Mouse (Mus musculus) MEL (cell line): ENCODE results near the gene Ets1. TPM values are rescaled to one million over a fixed set of nuclear protein-coding genes. Genes with fewer than 3 reads are reported as not detected.

ENCODE experiments used
- DNase-seq: peaks from one replicate; pipeline ENCODE4 v3.0.0; 2011; ENCODE audit warnings: low read depth, low spot score
- H3K27ac ChIP-seq: 2 replicates; pipeline ENCODE4 v1.5.1; 2012; ENCODE audit warnings: low read depth, mild to moderate bottlenecking, control low read depth, low read length, moderate library complexity; ENCODE audit not compliant: control insufficient read depth
- H3K27me3 ChIP-seq, 2 experiments: fragments of 150-350 bp in 1 of 2; sonication (generic) in 1 of 2; 2 replicates each; pipeline ENCODE4 v1.6.1; 2012; ENCODE audit warnings: low read length in 2 of 2, mild to moderate bottlenecking in 2 of 2, improper control_type of control experiment in 1 of 2, moderate library complexity in 1 of 2; ENCODE audit not compliant: insufficient read depth in 2 of 2, control insufficient read depth in 1 of 2
- H3K36me3 ChIP-seq, 2 experiments: 2 replicates each; pipeline ENCODE4 v1.6.1; 2012 to 2014; ENCODE audit warnings: low read length in 2 of 2, improper control_type of control experiment in 1 of 2, inconsistent platforms in 1 of 2, mild to moderate bottlenecking in 1 of 2; ENCODE audit not compliant: insufficient read depth in 2 of 2, control insufficient read depth in 1 of 2
- H3K4me1 ChIP-seq, 2 experiments: fragments of 150-350 bp in 1 of 2; sonication (generic) in 1 of 2; 2 replicates each; pipeline ENCODE4 v1.6.1; 2012; ENCODE audit warnings: low read length in 2 of 2, improper control_type of control experiment in 1 of 2, mild to moderate bottlenecking in 1 of 2; ENCODE audit not compliant: insufficient read depth in 2 of 2, control insufficient read depth in 1 of 2
- H3K4me3 ChIP-seq, 2 experiments: fragments of 150-350 bp in 1 of 2; sonication (generic) in 1 of 2; 2 replicates each; pipeline ENCODE4 v1.5.1; 2012; ENCODE audit warnings: low read depth in 2 of 2, low read length in 2 of 2, mild to moderate bottlenecking in 2 of 2, moderate library complexity in 2 of 2, control low read depth in 1 of 2, improper control_type of control experiment in 1 of 2; ENCODE audit not compliant: control insufficient read depth in 1 of 2, insufficient read depth in 1 of 2
- H3K79me2 ChIP-seq: 2 replicates; pipeline ENCODE4 v1.6.1; 2012; ENCODE audit warnings: mild to moderate bottlenecking, low read length, moderate library complexity; ENCODE audit not compliant: control insufficient read depth, poor library complexity, insufficient read depth
- H3K9ac ChIP-seq: 2 replicates; pipeline ENCODE4 v1.6.1; 2012; ENCODE audit warnings: low read depth, mild to moderate bottlenecking, control low read depth, low read length, moderate library complexity; ENCODE audit not compliant: control insufficient read depth, poor library complexity, severe bottlenecking
- H3K9me3 ChIP-seq: fragments of 150-350 bp; sonication (generic); replicated peaks from 2 replicates; pipeline ENCODE4 v1.6.1; 2012; ENCODE audit warnings: mild to moderate bottlenecking, low read length, improper control_type of control experiment, moderate library complexity; ENCODE audit not compliant: insufficient read depth
- CHD1 ChIP-seq: IDR thresholded peaks from 2 replicates; pipeline ENCODE4 v1.6.1; 2012; ENCODE audit warnings: low read depth, mild to moderate bottlenecking, inconsistent platforms, low read length, improper control_type of control experiment
- CHD2 ChIP-seq: IDR thresholded peaks from 2 replicates; pipeline ENCODE4 v1.6.1; 2011; ENCODE audit warnings: low read length, improper control_type of control experiment
- CTCF ChIP-seq, 3 experiments: IDR thresholded peaks in 2 of 3; conservative IDR thresholded peaks in 1 of 3; 2 replicates each; pipeline ENCODE4 v1.5.1; 2011 to 2012; ENCODE audit warnings: low read length in 3 of 3, low read depth in 2 of 3, mild to moderate bottlenecking in 2 of 3, improper control_type of control experiment in 1 of 3, inconsistent platforms in 1 of 3, mixed read lengths in 1 of 3, moderate library complexity in 1 of 3; ENCODE audit not compliant: control insufficient read depth in 1 of 3, insufficient read depth in 1 of 3, poor library complexity in 1 of 3, severe bottlenecking in 1 of 3
- E2F4 ChIP-seq: IDR thresholded peaks from 2 replicates; pipeline ENCODE4 v1.6.1; 2011; ENCODE audit warnings: low read depth, low read length, improper control_type of control experiment, borderline replicate concordance
- GABPA ChIP-seq: IDR thresholded peaks from 2 replicates; pipeline ENCODE4 v1.6.1; 2012; ENCODE audit warnings: low read depth, mild to moderate bottlenecking, inconsistent platforms, low read length, improper control_type of control experiment, moderate library complexity
- JUND ChIP-seq: IDR thresholded peaks from 2 replicates; pipeline ENCODE4 v1.6.1; 2011; ENCODE audit warnings: low read depth, mild to moderate bottlenecking, improper control_type of control experiment, low read length
- KAT2A ChIP-seq: conservative IDR thresholded peaks from 2 replicates; pipeline ENCODE4 v1.6.1; 2012; ENCODE audit warnings: low read depth, low read length, improper control_type of control experiment, inconsistent platforms
- MAFK ChIP-seq: IDR thresholded peaks from 2 replicates; pipeline ENCODE4 v1.6.1; 2011; ENCODE audit warnings: low read depth, mild to moderate bottlenecking, low read length, improper control_type of control experiment, borderline replicate concordance
- MEF2A ChIP-seq: IDR thresholded peaks from 2 replicates; pipeline ENCODE4 v1.6.1; 2014; ENCODE audit warnings: low read depth, mild to moderate bottlenecking, inconsistent platforms, low read length, improper control_type of control experiment; ENCODE audit not compliant: poor library complexity, insufficient replicate concordance, severe bottlenecking; ENCODE audit errors: extremely low read depth
- MXI1 ChIP-seq: IDR thresholded peaks from 2 replicates; pipeline ENCODE4 v1.6.1; 2011; ENCODE audit warnings: mild to moderate bottlenecking, low read depth, low read length, improper control_type of control experiment
- POLR2AphosphoS5 ChIP-seq: IDR thresholded peaks from 2 replicates; pipeline ENCODE4 v1.6.1; 2012; ENCODE audit warnings: low read depth, borderline replicate concordance, mild to moderate bottlenecking, inconsistent platforms, low read length, moderate library complexity, mixed read lengths
- RCOR1 ChIP-seq: IDR thresholded peaks from 2 replicates; pipeline ENCODE4 v1.6.1; 2012; ENCODE audit warnings: low read depth, mild to moderate bottlenecking, inconsistent platforms, low read length, improper control_type of control experiment
- TAL1 ChIP-seq: IDR thresholded peaks from 2 replicates; pipeline ENCODE4 v1.6.1; 2012; ENCODE audit warnings: mild to moderate bottlenecking, inconsistent platforms, low read length, moderate library complexity, mixed read lengths
- USF1 ChIP-seq: IDR thresholded peaks from 2 replicates; pipeline ENCODE4 v1.6.1; 2014; ENCODE audit warnings: low read depth, mild to moderate bottlenecking, inconsistent platforms, low read length, improper control_type of control experiment, moderate library complexity
- ZMIZ1 ChIP-seq: IDR thresholded peaks from 2 replicates; pipeline ENCODE4 v1.6.1; 2012; ENCODE audit warnings: low read depth, mild to moderate bottlenecking, inconsistent platforms, low read length, improper control_type of control experiment, moderate library complexity
- ZNF384 ChIP-seq: IDR thresholded peaks from 2 replicates; pipeline ENCODE4 v1.6.1; 2012; ENCODE audit warnings: low read depth, mild to moderate bottlenecking, inconsistent platforms, low read length, improper control_type of control experiment
- polyA plus RNA-seq, 2 experiments: library from polyadenylated mRNA; stranded (reverse) in 1 of 2; unstranded in 1 of 2; fragments of >175 nt in 1 of 2; fragments of >200 nt in 1 of 2; gene quantifications; 2 replicates each; pipeline versions ENCODE4 v1.2.1 to v1.2.4; 2012; ENCODE audit warnings: low replicate concordance in 2 of 2, low read depth in 1 of 2; ENCODE audit not compliant: insufficient read length in 2 of 2, insufficient read depth in 1 of 2, missing spikeins in 1 of 2
- total RNA-seq: library from RNA; depleted of rRNA; stranded (reverse); fragments of 300-350 nt; gene quantifications from 2 replicates; pipeline ENCODE4 v1.2.3, GENCODE M21; 2012

Ets1 gene
- total and polyA plus RNA-seq, 3 experiments: 0.10 to 0.19 TPM; not detected in 1

DNA sequence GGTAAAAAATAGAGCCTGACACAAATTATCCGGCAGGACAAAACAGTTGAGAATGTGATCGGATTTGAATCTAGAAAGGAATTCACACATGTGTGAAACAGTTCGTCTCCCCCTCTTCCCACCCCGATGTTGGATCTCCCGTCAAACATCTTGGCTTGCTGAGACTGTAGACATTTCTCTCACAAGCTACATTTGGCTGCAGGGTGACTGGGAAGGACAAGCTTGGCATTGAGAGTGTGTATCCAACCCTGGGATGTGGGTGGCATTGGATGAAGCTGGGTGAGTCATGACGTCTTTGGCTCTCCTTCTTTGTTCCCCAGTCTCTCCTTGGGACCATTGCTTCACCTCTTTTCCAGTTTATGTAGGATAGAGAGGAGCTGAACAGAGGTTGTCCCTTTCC is 16.4 kb upstream of the Ets1 start (continued):
- no peak for TF ChIP-seq POLR2AphosphoS5
- TF ChIP-seq RCOR1: no peak
- no peak for TF ChIP-seq MXI1

DNA sequence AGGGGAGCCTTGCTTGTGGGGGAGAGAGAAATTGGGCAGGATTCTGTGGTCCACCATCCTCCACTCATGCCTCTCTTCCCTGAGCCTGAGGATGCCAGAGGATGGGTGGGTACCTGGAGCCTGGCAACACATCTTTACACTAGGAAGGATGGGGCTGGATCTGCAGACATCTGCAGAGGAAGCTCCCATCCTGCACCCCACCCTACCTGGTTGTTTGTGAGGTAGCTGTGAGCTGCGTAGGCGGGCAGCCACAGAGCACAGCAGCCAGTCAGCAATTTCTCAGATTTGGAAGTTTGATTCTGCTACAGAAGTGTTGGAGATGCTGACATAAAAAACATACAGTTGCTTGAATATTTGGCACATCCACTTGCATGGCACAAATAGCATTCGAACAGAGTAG is 15.6 kb upstream of the Ets1 start:
- no peaks in the 10 kb centered on the region for H3K4me1 ChIP-seq
- H3K79me2 ChIP-seq: no peaks in the 10 kb centered on the region
- no peaks in the 10 kb centered on the region for H3K36me3 ChIP-seq
- H3K27me3 ChIP-seq: peaks cover 3 to 4% of the 10 kb centered on the region in 2 experiments; a peak in 3 of 4 replicates
- no peak overlapping the region for H3K4me3 ChIP-seq
- H3K27ac ChIP-seq: no peak overlapping the region
- no peaks in the 10 kb centered on the region for H3K9me3 ChIP-seq
- DNase-seq: no peak
- no peak overlapping the region for H3K9ac ChIP-seq
- no peak for TF ChIP-seq USF1
- TF ChIP-seq MAFK: no peak
- TF ChIP-seq E2F4: no peak
- TF ChIP-seq CHD2: no peak
- TF ChIP-seq CTCF (IDR thresholded peaks at IDR 0.05 in 2 of 3, conservative IDR thresholded peaks at IDR 0.05 in 1 of 3; ENCODE audit: control insufficient read depth in 1 of 3, insufficient read depth in 1 of 3, low read depth in 2 of 3, low read length in 3 of 3, poor library complexity in 1 of 3, severe bottlenecking in 1 of 3): no peak
- no peak for TF ChIP-seq JUND
- no peak for TF ChIP-seq GABPA
- TF ChIP-seq ZNF384: no peak

DNA sequence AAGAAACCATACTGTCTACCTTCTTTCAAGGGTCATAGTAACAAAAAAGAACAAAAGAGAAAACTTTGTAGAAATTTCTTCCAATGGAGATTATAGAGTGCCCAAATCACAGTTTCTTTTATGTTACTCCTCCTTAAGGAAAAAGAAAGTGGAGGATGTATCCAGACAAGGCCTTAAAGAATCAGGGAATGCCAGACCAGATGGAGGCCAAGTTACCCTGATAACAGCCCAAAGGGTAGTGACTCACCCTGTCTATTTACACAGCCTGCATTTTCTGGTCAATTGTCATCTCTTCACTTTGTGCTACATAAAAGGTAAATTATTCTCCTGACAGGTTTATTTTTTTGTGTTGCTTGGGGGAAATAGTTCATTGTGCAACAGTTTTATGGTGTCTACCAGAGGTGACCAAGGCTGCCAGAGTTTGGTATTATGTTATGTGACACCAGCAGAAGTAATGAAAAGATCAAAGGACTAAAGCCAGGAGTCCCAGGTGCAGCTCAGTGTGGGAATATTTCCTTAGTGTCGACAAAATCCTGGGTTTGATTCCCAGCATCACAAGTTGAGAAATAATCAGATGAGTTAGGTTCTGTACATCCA is 6.5 kb upstream of the Ets1 start:
- H3K36me3 ChIP-seq: no peaks in the 10 kb centered on the region
- H3K9ac ChIP-seq: no peak overlapping the region
- no peaks in the 10 kb centered on the region for H3K9me3 ChIP-seq
- peaks cover 4 to 12% of the 10 kb centered on the region in 2 experiments; a peak in 3 of 4 replicates for H3K27me3 ChIP-seq
- H3K4me1 ChIP-seq: no peaks in the 10 kb centered on the region
- DNase-seq: no peak
- no peak overlapping the region for H3K27ac ChIP-seq
- no peaks in the 10 kb centered on the region for H3K79me2 ChIP-seq
- no peak overlapping the region for H3K4me3 ChIP-seq
- TF ChIP-seq CHD1: no peak
- no peak for TF ChIP-seq KAT2A
- TF ChIP-seq RCOR1: no peak
- no peak for TF ChIP-seq ZMIZ1
- TF ChIP-seq MEF2A: no peak
- no peak for TF ChIP-seq TAL1
- TF ChIP-seq, all 39 proteins: peak for 0
